Mouse (Mus musculus) stomach, embryonic 16.5 days (tissue): ENCODE data around the gene Eif4g3. TPM values are rescaled to one million over a fixed set of nuclear protein-coding genes. Genes with fewer than 3 reads are reported as not detected.

Experiments
- ATAC-seq: fragments of 200-750 bp; cut with Nextera tagmentation; 2 replicates; pipeline ENCODE4 v1.8.0; 2017; ENCODE audit warnings: moderate number of reproducible peaks, moderate TSS enrichment; ENCODE audit not compliant: insufficient read depth, low FRiP score
- H3K27ac ChIP-seq: fragments of 300-500 bp; sonication (generic); 2 replicates; pipeline ENCODE4 v1.5.1; 2014; ENCODE audit warnings: low read length
- H3K27me3 ChIP-seq: fragments of 300-500 bp; sonication (generic); 2 replicates; pipeline ENCODE4 v1.6.1; 2014; ENCODE audit warnings: low read length, control low read depth, mixed read lengths; ENCODE audit not compliant: control insufficient read depth, insufficient read depth
- H3K36me3 ChIP-seq: fragments of 300-500 bp; sonication (generic); 2 replicates; pipeline ENCODE4 v1.6.1; 2014; ENCODE audit warnings: low read length; ENCODE audit not compliant: control insufficient read depth, insufficient read depth
- H3K4me1 ChIP-seq: fragments of 300-500 bp; sonication (generic); 2 replicates; pipeline ENCODE4 v1.6.1; 2014; ENCODE audit warnings: low read length, control low read depth, mixed read lengths; ENCODE audit not compliant: control insufficient read depth, insufficient read depth
- H3K4me2 ChIP-seq: fragments of 300-500 bp; sonication (generic); 2 replicates; pipeline ENCODE4 v1.6.1; 2014; ENCODE audit warnings: low read depth, low read length, mixed read lengths
- H3K4me3 ChIP-seq: fragments of 300-500 bp; sonication (generic); replicated peaks from 2 replicates; pipeline ENCODE4 v1.5.1; 2014; ENCODE audit warnings: mild to moderate bottlenecking, low read length
- H3K9ac ChIP-seq: fragments of 300-500 bp; sonication (generic); 2 replicates; pipeline ENCODE4 v1.6.1; 2014; ENCODE audit warnings: low read length
- H3K9me3 ChIP-seq: fragments of 300-500 bp; sonication (generic); replicated peaks from 2 replicates; pipeline ENCODE4 v1.6.1; 2016; ENCODE audit warnings: low read length, control low read depth; ENCODE audit not compliant: control insufficient read depth
- WGBS: fragments of 180-500 bp; shearing (Covaris S2); extraction: QIAGEN DNeasy Blood & Tissue Kit; methylation state at CpG from one replicate; pipeline ENCODE4 v1.1.7; 2014; 5-methylcytosine and 5-hydroxymethylcytosine counted together
- polyA plus RNA-seq: library from polyadenylated mRNA; unstranded; fragments of >200 nt; fragmentation: Nextera tagmentation; extraction: Ambion mirVana; gene quantifications from 2 replicates; pipeline ENCODE4 v1.2.1, GENCODE M21; 2015

Eif4g3 gene
- polyA plus RNA-seq, 1 experiment from 2014 or later, result 24.8 TPM

- Histone ChIP-seq H3K4me1 (0 out of 2 replicates have a peak, but pooled peaks cover 2% of the 10 kb centered on the region), H3K9ac (no peak overlapping the region), H3K27me3 (no peaks in the 10 kb centered on the region), H3K27ac (no peak overlapping the region), H3K9me3 (no peaks in the 10 kb centered on the region), H3K4me2 (no peak overlapping the region), H3K4me3 (no peak overlapping the region), H3K36me3 (0 out of 2 replicates have a peak, but pooled peaks cover 12% of the 10 kb centered on the region)
- no peak for ATAC-seq
- 69% methylated on average over 9 of the region's 9 CpGs for WGBS
These were observed 138.4 kb downstream of the Eif4g3 start for GRCm38 (mm10) chr4:138131226-138131625.

GRCm38 (mm10) chr4:138131716-138132115, 138.9 kb downstream of the Eif4g3 start:
- Histone ChIP-seq H3K9me3 (no peaks in the 10 kb centered on the region), H3K4me2 (no peak overlapping the region), H3K9ac (no peak overlapping the region), H3K4me3 (no peak overlapping the region), H3K4me1 (0 out of 2 replicates have a peak, but pooled peaks cover 5% of the 10 kb centered on the region), H3K36me3 (0 out of 2 replicates have a peak, but pooled peaks cover 9% of the 10 kb centered on the region), H3K27ac (no peak overlapping the region), H3K27me3 (no peaks in the 10 kb centered on the region)
- WGBS, result 88% methylated on average over 3 of the region's 3 CpGs
- no peak for ATAC-seq

GRCm38 (mm10) chr4:138133360-138133759, 140.5 kb downstream of the Eif4g3 start:
- 87% methylated on average over 9 of the region's 9 CpGs for WGBS
- no peak overlapping the region for H3K27ac ChIP-seq
- H3K4me1 ChIP-seq, result peaks cover 5% of the 10 kb centered on the region; the same call in 1 of the 2 replicates
- H3K36me3 ChIP-seq, result no peaks in the 10 kb centered on the region
- H3K9me3 ChIP-seq, result no peaks in the 10 kb centered on the region
- H3K9ac ChIP-seq, result no peak overlapping the region
- H3K27me3 ChIP-seq, result no peaks in the 10 kb centered on the region
- no peak for ATAC-seq
- H3K4me2 ChIP-seq, result no peak overlapping the region
- H3K4me3 ChIP-seq, result no peak overlapping the region

GRCm38 (mm10) chr4:138137336-138137735, 144.5 kb downstream of the Eif4g3 start:
- Histone ChIP-seq H3K27ac (no peak overlapping the region), H3K4me2 (no peak overlapping the region), H3K9me3 (no peaks in the 10 kb centered on the region), H3K36me3 (no peaks in the 10 kb centered on the region), H3K4me1 (peaks cover 10% of the 10 kb centered on the region), H3K27me3 (no peaks in the 10 kb centered on the region), H3K9ac (no peak overlapping the region), H3K4me3 (no peak overlapping the region)
- WGBS, result 54% methylated on average over 4 of the region's 4 CpGs
- no peak for ATAC-seq

GRCm38 (mm10) chr4:138137804-138138203, 145.0 kb downstream of the Eif4g3 start:
- Histone ChIP-seq H3K36me3 (no peaks in the 10 kb centered on the region), H3K4me3 (no peak overlapping the region), H3K27ac (no peak overlapping the region), H3K4me1 (peaks cover 10% of the 10 kb centered on the region), H3K27me3 (no peaks in the 10 kb centered on the region), H3K4me2 (no peak overlapping the region), H3K9ac (no peak overlapping the region), H3K9me3 (no peaks in the 10 kb centered on the region)
- WGBS, result 70% methylated on average over 17 of the region's 17 CpGs
- no peak for ATAC-seq

- no peak overlapping the region for H3K9ac ChIP-seq
- peaks cover 10% of the 10 kb centered on the region for H3K4me1 ChIP-seq
- no peak for ATAC-seq
- no peak overlapping the region for H3K4me2 ChIP-seq
- H3K27me3 ChIP-seq, result no peaks in the 10 kb centered on the region
- no peaks in the 10 kb centered on the region for H3K9me3 ChIP-seq
- WGBS, result 77% methylated on average over 7 of the region's 7 CpGs
- H3K4me3 ChIP-seq, result no peak overlapping the region
- no peaks in the 10 kb centered on the region for H3K36me3 ChIP-seq
- H3K27ac ChIP-seq, result no peak overlapping the region
These were observed 145.4 kb downstream of the Eif4g3 start for GRCm38 (mm10) chr4:138138219-138138618.

- no peak overlapping the region for H3K9ac ChIP-seq
- H3K27ac ChIP-seq, result peak overlapping the region; percentile 86
- H3K4me3 ChIP-seq, result no peak overlapping the region
- ATAC-seq, result peak; percentile 93
- H3K27me3 ChIP-seq, result no peaks in the 10 kb centered on the region
- 53% methylated on average over 7 of the region's 7 CpGs for WGBS
- H3K36me3 ChIP-seq, result no peaks in the 10 kb centered on the region
- peak overlapping the region; percentile 7; the same call in 1 of the 2 replicates for H3K4me2 ChIP-seq
- H3K9me3 ChIP-seq, result no peaks in the 10 kb centered on the region
- H3K4me1 ChIP-seq, result peaks cover 6% of the 10 kb centered on the region
These were observed 148.5 kb downstream of the Eif4g3 start for GRCm38 (mm10) chr4:138141358-138141757.

GRCm38 (mm10) chr4:138147176-138147575, 154.4 kb downstream of the Eif4g3 start:
- Histone ChIP-seq H3K9me3 (no peaks in the 10 kb centered on the region), H3K9ac (no peak overlapping the region), H3K4me3 (no peak overlapping the region), H3K4me1 (no peaks in the 10 kb centered on the region; the same call in 1 of the 2 replicates), H3K27ac (no peak overlapping the region), H3K4me2 (no peak overlapping the region), H3K27me3 (no peaks in the 10 kb centered on the region), H3K36me3 (0 out of 2 replicates have a peak, but pooled peaks cover 3% of the 10 kb centered on the region)
- no peak for ATAC-seq
- WGBS, result 88% methylated on average over 8 of the region's 8 CpGs

- Histone ChIP-seq H3K9me3 (no peaks in the 10 kb centered on the region), H3K36me3 (peaks cover 3% of the 10 kb centered on the region; the same call in 1 of the 2 replicates), H3K4me2 (no peak overlapping the region), H3K9ac (no peak overlapping the region), H3K4me1 (no peaks in the 10 kb centered on the region), H3K4me3 (no peak overlapping the region), H3K27ac (no peak overlapping the region), H3K27me3 (no peaks in the 10 kb centered on the region)
- ATAC-seq, result 0 out of 2 replicates have a peak, but pooled peaks have one; percentile 37
- 59% methylated on average over 4 of the region's 4 CpGs for WGBS
These were observed 157.2 kb downstream of the Eif4g3 start for GRCm38 (mm10) chr4:138149977-138150376.
